Mouse (Mus musculus) neural tube, embryonic 13.5 days (tissue): ENCODE data around the gene Bicd2. TPM values are rescaled to one million over a fixed set of nuclear protein-coding genes. Genes with fewer than 3 reads are reported as not detected.

Experiments used
- ATAC-seq: fragments of 200-750 bp; cut with Nextera tagmentation; 2 replicates; pipeline ENCODE4 v1.8.0; 2017; ENCODE audit warnings: low read depth, mild to moderate bottlenecking, moderate TSS enrichment, moderate library complexity
- H3K27ac ChIP-seq: fragments of 300-500 bp; sonication (generic); replicated peaks from 2 replicates; pipeline ENCODE4 v1.5.1; 2015; ENCODE audit warnings: moderate library complexity, mild to moderate bottlenecking, inconsistent platforms
- H3K27me3 ChIP-seq: fragments of 300-500 bp; sonication (generic); 2 replicates; pipeline ENCODE4 v1.6.1; 2015; ENCODE audit warnings: mild to moderate bottlenecking, inconsistent platforms
- H3K36me3 ChIP-seq: fragments of 300-500 bp; sonication (generic); 2 replicates; pipeline ENCODE4 v1.6.1; 2015; ENCODE audit warnings: mild to moderate bottlenecking, inconsistent platforms
- H3K4me1 ChIP-seq: fragments of 300-500 bp; sonication (generic); replicated peaks from 2 replicates; pipeline ENCODE4 v1.6.1; 2015; ENCODE audit warnings: inconsistent platforms
- H3K4me2 ChIP-seq: fragments of 300-500 bp; sonication (generic); 2 replicates; pipeline ENCODE4 v1.6.1; 2015; ENCODE audit warnings: inconsistent platforms, mild to moderate bottlenecking, moderate library complexity
- H3K4me3 ChIP-seq: fragments of 300-500 bp; sonication (generic); 2 replicates; pipeline ENCODE4 v1.5.1; 2015; ENCODE audit warnings: mild to moderate bottlenecking, inconsistent platforms
- H3K9ac ChIP-seq: fragments of 300-500 bp; sonication (generic); 2 replicates; pipeline ENCODE4 v1.6.1; 2015; ENCODE audit warnings: moderate library complexity, mild to moderate bottlenecking, inconsistent platforms
- H3K9me3 ChIP-seq: fragments of 300-500 bp; sonication (generic); 2 replicates; pipeline ENCODE4 v1.6.1; 2016; ENCODE audit warnings: inconsistent platforms
- WGBS: fragments of 180-500 bp; shearing (Covaris S2); methylation state at CpG from one replicate; pipeline ENCODE4 v1.1.7; 2015; 5-methylcytosine and 5-hydroxymethylcytosine counted together
- polyA plus RNA-seq: library from polyadenylated mRNA; unstranded; fragments of >200 nt; fragmentation: Nextera tagmentation; extraction: Ambion mirVana; gene quantifications from 2 replicates; pipeline ENCODE4 v1.2.1, GENCODE M21; 2015

Bicd2 gene
- polyA plus RNA-seq, 1 experiment from 2014 or later = 35.9 TPM

- Histone ChIP-seq H3K27ac (no peak overlapping the region), H3K4me3 (no peak overlapping the region), H3K36me3 (no peaks in the 10 kb centered on the region), H3K9me3 (no peaks in the 10 kb centered on the region), H3K9ac (no peak overlapping the region), H3K4me2 (no peak overlapping the region), H3K4me1 (peaks cover 13% of the 10 kb centered on the region), H3K27me3 (no peaks in the 10 kb centered on the region)
- ATAC-seq = no peak
- 90% methylated on average over 7 of the region's 7 CpGs for WGBS
Measured at GRCm38 (mm10) chr13:49311642-49312041, 29.7 kb upstream of the Bicd2 start.

GRCm38 (mm10) chr13:49316386-49317162 lies 24.8 kb upstream of the Bicd2 start:
- 12% methylated on average over 9 of the region's 9 CpGs for WGBS
- H3K36me3 ChIP-seq = no peaks in the 10 kb centered on the region
- 0 out of 2 replicates have a peak overlapping the region, but pooled peaks have one; percentile 1 for H3K4me3 ChIP-seq
- peak overlapping the region; percentile 8; the same call in 1 of the 2 replicates for H3K9ac ChIP-seq
- H3K9me3 ChIP-seq = no peaks in the 10 kb centered on the region
- peaks cover 22% of the 10 kb centered on the region for H3K27me3 ChIP-seq
- peaks cover 53% of the 10 kb centered on the region for H3K4me1 ChIP-seq
- H3K4me2 ChIP-seq = peak overlapping the region; percentile 57
- peak overlapping the region; percentile 50 for H3K27ac ChIP-seq
- no peak for ATAC-seq

DNA sequence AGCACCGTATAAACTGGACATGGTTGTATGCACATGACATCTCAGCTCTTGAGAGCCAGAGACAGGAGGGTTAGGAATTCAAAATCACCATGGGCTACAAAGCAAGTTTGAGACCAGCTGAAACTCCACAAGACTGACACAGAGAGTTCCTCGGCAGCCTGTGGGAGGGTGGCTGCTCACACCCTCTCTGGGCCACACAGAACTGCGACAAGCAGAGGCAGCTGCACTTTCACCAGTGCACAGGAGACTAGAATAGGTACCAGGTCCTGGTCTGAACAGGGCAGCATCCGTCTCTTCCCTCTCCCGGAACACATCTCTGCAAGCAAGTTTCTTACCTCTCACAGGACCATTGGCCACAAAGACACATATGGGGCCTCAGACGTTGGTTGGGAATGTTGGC lies 23.9 kb upstream of the Bicd2 start:
- Histone ChIP-seq H3K9ac (0 out of 2 replicates have a peak overlapping the region, but pooled peaks have one; percentile 9), H3K27ac (0 out of 2 replicates have a peak overlapping the region, but pooled peaks have one; percentile 0), H3K9me3 (no peaks in the 10 kb centered on the region), H3K4me2 (peak overlapping the region; percentile 57), H3K36me3 (no peaks in the 10 kb centered on the region), H3K27me3 (peaks cover 30% of the 10 kb centered on the region), H3K4me1 (peaks cover 59% of the 10 kb centered on the region), H3K4me3 (peak overlapping the region; percentile 36; the same call in 1 of the 2 replicates)
- no peak for ATAC-seq
- WGBS = 49% methylated on average over 6 of the region's 6 CpGs

GRCm38 (mm10) chr13:49317914-49318313 lies 23.5 kb upstream of the Bicd2 start:
- WGBS = 79% methylated on average over 7 of the region's 7 CpGs
- no peaks in the 10 kb centered on the region for H3K36me3 ChIP-seq
- peaks cover 34% of the 10 kb centered on the region for H3K27me3 ChIP-seq
- peak overlapping the region; percentile 63 for H3K9ac ChIP-seq
- 0 out of 2 replicates have a peak overlapping the region, but pooled peaks have one; percentile 0 for H3K27ac ChIP-seq
- peak overlapping the region; percentile 36; the same call in 1 of the 2 replicates for H3K4me3 ChIP-seq
- no peaks in the 10 kb centered on the region for H3K9me3 ChIP-seq
- no peak for ATAC-seq
- peak overlapping the region; percentile 57 for H3K4me2 ChIP-seq
- H3K4me1 ChIP-seq = peaks cover 59% of the 10 kb centered on the region

GRCm38 (mm10) chr13:49320040-49320439 lies 21.3 kb upstream of the Bicd2 start, which contains the start of gene Fgd3:
Fgd3 (minus strand) TSS chr13:49320311.
- peaks cover 47% of the 10 kb centered on the region for H3K27me3 ChIP-seq
- H3K4me1 ChIP-seq = peaks cover 63% of the 10 kb centered on the region
- ATAC-seq = peak; percentile 94
- H3K9me3 ChIP-seq = no peaks in the 10 kb centered on the region
- peak within 1 kb of the TSS; percentile 57 for H3K4me2 ChIP-seq
- no peaks in the 10 kb centered on the region for H3K36me3 ChIP-seq
- H3K27ac ChIP-seq = peak within 1 kb of the TSS; percentile 64
- peak within 1 kb of the TSS; percentile 36 for H3K4me3 ChIP-seq
- 0% methylated on average over 10 of the region's 10 CpGs for WGBS
- H3K9ac ChIP-seq = peak within 1 kb of the TSS; percentile 63

GRCm38 (mm10) chr13:49320514-49320913 lies 20.9 kb upstream of the Bicd2 start:
- peak; percentile 40 for ATAC-seq
- Histone ChIP-seq H3K9me3 (no peaks in the 10 kb centered on the region), H3K27ac (peak overlapping the region; percentile 64; the same call in 1 of the 2 replicates), H3K27me3 (peaks cover 47% of the 10 kb centered on the region), H3K9ac (peak overlapping the region; percentile 63; the same call in 1 of the 2 replicates), H3K4me1 (peaks cover 61% of the 10 kb centered on the region), H3K4me2 (peak overlapping the region; percentile 57), H3K36me3 (no peaks in the 10 kb centered on the region), H3K4me3 (peak overlapping the region; percentile 36)
- WGBS = 74% methylated on average over 1 of the region's 1 CpGs

- ATAC-seq = no peak
- Histone ChIP-seq H3K27me3 (peaks cover 54% of the 10 kb centered on the region), H3K4me1 (peaks cover 52% of the 10 kb centered on the region)
Measured at GRCm38 (mm10) chr13:49321452-49321851, 19.9 kb upstream of the Bicd2 start.

DNA sequence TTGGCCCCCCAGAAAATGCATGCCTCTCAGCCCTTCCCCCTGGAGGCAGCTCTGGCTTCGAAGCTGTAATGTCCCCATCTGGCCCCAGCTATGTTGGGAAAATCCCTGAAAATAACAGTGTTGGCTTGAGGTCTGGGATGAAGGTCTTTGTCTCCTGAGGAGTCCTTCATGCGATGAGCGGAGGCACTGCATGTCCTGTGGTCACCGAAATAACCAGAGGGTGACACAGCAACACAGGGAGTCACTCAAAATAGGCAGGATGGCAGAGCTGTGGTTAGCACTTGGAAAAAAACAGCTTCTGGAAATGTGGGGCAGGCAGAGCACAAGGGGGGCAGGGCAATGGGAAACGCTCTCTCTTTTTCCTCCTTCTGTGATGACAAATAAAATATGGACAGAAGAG lies 19.2 kb upstream of the Bicd2 start:
- Histone ChIP-seq H3K9me3 (no peaks in the 10 kb centered on the region), H3K4me1 (peaks cover 45% of the 10 kb centered on the region), H3K9ac (0 out of 2 replicates have a peak overlapping the region, but pooled peaks have one; percentile 12), H3K36me3 (no peaks in the 10 kb centered on the region), H3K4me3 (no peak overlapping the region), H3K27me3 (peaks cover 55% of the 10 kb centered on the region), H3K4me2 (0 out of 2 replicates have a peak overlapping the region, but pooled peaks have one; percentile 5), H3K27ac (no peak overlapping the region)
- WGBS = 68% methylated on average over 5 of the region's 5 CpGs
- no peak for ATAC-seq

More at GRCm38 (mm10) chr13:49321452-49321851, 19.9 kb upstream of the Bicd2 start:
- Histone ChIP-seq H3K9ac (no peak overlapping the region), H3K36me3 (no peaks in the 10 kb centered on the region), H3K9me3 (no peaks in the 10 kb centered on the region), H3K4me2 (peak overlapping the region; percentile 4; the same call in 1 of the 2 replicates), H3K4me3 (no peak overlapping the region), H3K27ac (no peak overlapping the region; the same call in 1 of the 2 replicates)
- WGBS = 61% methylated on average over 3 of the region's 3 CpGs

GRCm38 (mm10) chr13:49322739-49323138 lies 18.6 kb upstream of the Bicd2 start:
- H3K4me2 ChIP-seq = no peak overlapping the region
- H3K9me3 ChIP-seq = no peaks in the 10 kb centered on the region
- peaks cover 44% of the 10 kb centered on the region for H3K4me1 ChIP-seq
- H3K9ac ChIP-seq = no peak overlapping the region
- no peak for ATAC-seq
- H3K27me3 ChIP-seq = peaks cover 55% of the 10 kb centered on the region
- WGBS = 85% methylated on average over 5 of the region's 5 CpGs
- H3K27ac ChIP-seq = no peak overlapping the region
- no peak overlapping the region for H3K4me3 ChIP-seq
- no peaks in the 10 kb centered on the region for H3K36me3 ChIP-seq

GRCm38 (mm10) chr13:49324871-49325270 lies 16.5 kb upstream of the Bicd2 start:
- WGBS = 97% methylated on average over 5 of the region's 5 CpGs
- no peak for ATAC-seq
- Histone ChIP-seq H3K27me3 (peaks cover 44% of the 10 kb centered on the region), H3K9me3 (no peaks in the 10 kb centered on the region), H3K36me3 (no peaks in the 10 kb centered on the region), H3K9ac (no peak overlapping the region), H3K4me3 (no peak overlapping the region), H3K4me1 (peaks cover 25% of the 10 kb centered on the region), H3K27ac (no peak overlapping the region), H3K4me2 (no peak overlapping the region)

- Histone ChIP-seq H3K36me3 (no peaks in the 10 kb centered on the region), H3K4me1 (peaks cover 9% of the 10 kb centered on the region; the same call in 1 of the 2 replicates), H3K4me3 (no peak overlapping the region), H3K4me2 (no peak overlapping the region), H3K9me3 (no peaks in the 10 kb centered on the region), H3K27me3 (peaks cover 33% of the 10 kb centered on the region), H3K27ac (no peak overlapping the region), H3K9ac (no peak overlapping the region)
- ATAC-seq = peak; percentile 65
- 64% methylated on average over 6 of the region's 6 CpGs for WGBS
Measured at GRCm38 (mm10) chr13:49326246-49327206, 14.9 kb upstream of the Bicd2 start.
